Mouse (Mus musculus): ENCODE data around the gene Kcmf1.
"Not testable (repeated sequence)": the region's sequence is repeated elsewhere in the genome, so short reads cannot be mapped to it uniquely, and the experiment has no call there.

Kcmf1 gene

DNA sequence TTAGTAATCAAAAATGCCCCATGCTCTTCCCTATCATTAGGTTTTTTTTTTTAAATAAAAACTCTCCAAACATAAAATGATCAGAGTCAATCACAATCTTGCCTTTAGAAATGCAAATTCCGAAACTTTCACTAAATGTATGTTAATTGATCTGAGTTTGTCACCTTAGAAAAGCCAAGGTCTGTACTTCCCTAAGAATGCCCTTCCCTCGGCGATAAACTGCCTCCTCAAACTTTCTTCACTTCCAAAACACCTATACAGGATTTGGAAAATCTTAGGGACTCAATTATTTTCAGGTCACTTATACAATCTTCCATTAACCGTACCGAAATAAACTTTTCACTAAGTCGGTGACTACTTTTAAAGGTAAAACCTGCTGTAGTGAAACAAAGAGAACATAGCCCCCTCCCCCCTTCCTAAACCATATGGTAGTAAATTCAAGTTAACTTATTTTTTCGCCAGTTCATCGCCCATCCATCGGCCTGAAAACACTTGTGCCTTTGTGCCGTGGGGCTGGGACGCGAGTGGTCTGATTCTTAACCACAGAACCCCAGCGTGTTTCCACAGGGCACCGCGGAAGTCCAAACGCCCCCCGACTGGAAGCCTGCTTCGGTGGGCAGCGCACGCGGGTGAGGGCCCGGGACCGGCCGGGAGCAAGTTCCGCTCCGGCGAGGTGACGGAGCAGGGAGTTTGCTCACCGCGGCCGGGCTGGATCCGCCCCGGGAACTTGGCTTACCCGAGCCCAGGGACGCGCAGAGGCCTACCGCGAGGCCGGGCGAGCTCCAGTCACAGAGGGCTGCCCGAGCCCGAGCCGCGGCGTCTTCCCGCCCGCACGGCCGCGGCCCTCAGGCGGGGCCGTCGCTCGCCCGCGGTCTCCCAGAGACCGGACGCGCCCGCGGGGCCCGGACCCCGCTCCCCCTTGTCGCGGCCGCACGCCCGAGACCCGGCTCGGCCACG lies 1.3 kb downstream of the Kcmf1 start:
- peak; percentile 61 for DNase-seq

DNA sequence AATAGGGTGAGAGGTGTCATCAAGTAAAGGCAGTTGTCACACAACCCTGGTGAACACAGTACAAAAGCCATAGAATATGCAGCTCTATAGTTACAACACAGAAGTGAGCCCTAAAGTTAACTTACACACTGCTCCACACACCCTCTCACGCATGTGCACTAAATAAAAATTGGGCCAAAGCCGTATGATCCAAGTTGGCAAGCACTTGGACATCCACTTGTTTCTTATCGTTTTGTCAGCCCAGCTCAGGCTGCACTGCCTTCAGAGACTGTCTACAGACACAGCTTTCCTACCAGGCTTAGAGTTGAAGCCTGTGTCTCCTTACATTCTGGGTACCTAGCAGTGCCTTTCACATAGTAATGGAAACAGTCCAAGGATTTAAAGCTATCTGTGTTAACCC lies 4.8 kb downstream of the Kcmf1 start:
- DNase-seq = no peak

DNA sequence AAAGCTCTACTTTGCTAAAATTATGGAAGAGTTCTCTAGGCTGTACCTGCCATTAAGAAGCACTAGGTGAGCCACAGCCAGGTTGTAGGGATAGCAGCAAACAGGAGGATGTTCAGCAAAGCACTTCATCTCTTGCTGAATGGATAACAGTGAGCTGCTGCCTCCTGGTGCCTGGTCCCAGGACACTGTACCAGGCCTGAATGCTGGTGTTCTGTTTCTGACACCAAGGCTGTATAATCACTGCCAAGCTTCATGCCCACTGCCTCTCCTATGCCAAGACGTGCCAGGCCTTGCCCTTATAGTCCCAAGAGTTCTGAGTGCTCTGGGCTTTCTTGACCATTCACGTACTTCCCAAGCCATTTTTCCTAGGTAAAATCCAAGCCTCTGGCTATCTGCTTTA lies 8.5 kb downstream of the Kcmf1 start:
- no peak for DNase-seq

DNA sequence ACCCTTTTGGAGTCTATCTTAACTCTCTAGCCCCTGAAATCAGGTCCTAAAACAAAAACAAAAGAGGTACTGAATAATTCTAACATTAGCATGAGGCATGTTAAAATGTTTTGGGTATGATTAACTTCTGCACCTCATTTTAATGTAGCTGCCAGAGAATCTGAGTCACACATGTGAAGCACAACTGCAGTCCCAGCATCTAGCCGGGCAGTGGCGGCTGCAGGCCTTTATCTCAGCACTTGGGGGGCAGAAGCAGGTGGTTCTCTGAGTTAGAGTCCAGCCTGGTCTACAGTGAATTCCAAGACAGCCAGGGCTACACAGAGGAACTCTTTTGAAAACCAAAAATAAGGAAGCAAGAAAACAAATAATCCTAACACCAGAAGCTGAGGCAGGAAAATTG lies 11.1 kb downstream of the Kcmf1 start:
- no peak for DNase-seq

DNA sequence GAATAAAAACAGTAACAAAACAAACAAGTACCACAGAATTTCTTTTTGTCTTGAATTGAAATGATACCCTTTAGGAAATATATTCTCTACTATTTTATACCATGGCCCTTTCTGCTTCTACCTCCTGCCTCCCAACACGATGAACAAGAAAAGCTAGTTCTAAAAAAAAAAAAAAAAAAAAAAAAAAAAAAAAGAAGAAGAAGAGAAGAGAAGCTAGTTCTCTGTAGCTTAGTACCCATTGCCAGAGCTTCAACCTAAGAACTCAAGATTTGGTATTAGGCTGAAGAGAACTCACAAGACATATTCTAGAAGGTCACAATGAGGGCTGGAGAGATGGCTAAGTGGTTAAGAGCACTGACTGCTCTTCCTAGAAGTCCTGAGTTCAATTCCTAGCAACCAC lies 14.5 kb downstream of the Kcmf1 start:
- DNase-seq = no peak

DNA sequence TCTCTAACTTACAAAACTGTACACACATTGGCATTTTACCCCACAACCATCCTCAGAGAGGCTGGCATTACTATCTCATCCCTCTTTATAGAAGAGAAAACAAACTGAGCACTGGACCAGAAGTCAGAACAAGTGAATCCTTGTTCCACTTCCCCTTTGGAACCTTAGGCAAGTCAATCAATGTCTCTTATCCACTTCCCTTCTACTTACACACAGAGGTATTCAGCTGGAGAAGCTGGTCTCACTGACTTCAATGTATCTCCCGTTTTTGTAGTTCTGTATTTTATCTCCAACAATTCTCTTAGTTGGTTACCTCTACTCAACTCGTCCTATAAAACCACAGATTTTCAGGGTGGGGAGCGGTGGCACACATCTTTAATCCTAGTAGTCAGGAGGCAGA lies 15.0 kb downstream of the Kcmf1 start:
- no peak for DNase-seq

DNA sequence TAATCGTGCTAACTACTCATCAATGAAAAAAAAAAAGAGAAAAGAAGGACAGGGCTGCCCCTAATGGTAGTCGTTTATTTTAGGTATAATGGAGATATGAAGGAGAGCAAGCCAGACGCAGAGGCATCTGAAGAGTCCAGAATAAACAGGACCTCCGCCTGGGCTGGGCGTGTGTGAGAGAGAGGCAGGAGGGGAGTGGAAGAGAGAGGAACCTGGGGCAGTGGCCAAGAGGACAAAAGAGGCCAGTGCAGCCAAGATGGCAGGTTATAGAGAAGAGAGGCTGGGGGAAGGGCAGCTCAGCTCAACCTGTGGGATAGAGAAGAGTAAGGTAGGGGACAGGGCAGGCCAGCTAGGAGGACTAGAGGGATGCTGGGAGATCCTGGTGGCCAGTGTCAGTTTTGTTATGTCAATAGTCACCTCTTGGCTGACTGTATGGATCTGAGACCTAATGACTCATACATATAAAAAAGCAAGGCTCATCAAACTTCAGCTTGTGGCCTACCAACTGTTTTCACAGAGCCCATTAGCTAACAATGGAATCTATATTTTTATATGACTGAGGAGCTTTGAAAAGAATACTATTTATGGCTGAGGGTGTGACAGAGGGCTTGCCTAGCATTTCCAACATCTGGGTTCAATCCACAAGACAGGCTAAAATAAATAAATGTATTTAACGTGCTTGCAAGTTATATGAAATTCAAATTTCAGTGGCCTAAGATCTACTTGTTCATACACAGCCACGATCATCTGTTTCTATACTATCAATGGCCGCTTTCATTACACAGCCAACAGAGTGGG lies 16.9 kb downstream of the Kcmf1 start:
- no peak for DNase-seq

DNA sequence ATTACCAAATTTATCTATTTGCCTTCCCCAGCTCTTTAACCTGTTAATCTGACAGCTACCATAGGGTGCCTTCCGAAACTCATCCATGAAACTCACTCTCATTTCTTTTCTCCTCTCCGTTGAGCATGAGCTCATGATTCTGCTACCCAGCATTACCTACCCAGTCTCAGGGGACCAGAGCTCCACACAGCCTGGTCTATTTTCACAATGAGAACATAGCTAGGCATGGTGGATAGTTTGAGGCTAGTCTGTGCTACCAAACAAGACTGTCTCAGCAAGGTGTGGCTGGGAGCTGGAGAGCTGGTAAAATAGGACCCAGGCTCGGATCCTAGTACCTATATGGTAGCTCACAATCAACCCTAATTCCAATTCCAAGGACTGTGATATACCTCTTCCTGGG lies 17.6 kb downstream of the Kcmf1 start:
- no peak for DNase-seq

DNA sequence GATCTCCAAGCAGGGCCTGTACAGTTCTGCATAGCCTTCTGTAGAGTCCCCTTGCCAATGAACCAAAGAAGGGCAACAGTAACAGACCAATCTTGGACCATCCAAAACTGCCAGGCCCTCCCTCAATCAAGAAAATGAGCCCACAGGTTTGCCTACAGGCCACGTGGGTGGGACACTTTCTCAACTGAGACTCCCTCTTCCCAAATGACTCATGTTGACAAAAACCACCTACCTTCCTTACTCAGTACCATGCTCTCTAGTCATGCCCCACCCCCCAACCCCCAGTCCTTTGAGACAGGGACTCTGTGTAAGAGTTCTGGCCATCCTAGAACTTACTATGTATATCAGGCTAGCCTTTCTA lies 18.2 kb downstream of the Kcmf1 start:
- DNase-seq = no peak

DNA sequence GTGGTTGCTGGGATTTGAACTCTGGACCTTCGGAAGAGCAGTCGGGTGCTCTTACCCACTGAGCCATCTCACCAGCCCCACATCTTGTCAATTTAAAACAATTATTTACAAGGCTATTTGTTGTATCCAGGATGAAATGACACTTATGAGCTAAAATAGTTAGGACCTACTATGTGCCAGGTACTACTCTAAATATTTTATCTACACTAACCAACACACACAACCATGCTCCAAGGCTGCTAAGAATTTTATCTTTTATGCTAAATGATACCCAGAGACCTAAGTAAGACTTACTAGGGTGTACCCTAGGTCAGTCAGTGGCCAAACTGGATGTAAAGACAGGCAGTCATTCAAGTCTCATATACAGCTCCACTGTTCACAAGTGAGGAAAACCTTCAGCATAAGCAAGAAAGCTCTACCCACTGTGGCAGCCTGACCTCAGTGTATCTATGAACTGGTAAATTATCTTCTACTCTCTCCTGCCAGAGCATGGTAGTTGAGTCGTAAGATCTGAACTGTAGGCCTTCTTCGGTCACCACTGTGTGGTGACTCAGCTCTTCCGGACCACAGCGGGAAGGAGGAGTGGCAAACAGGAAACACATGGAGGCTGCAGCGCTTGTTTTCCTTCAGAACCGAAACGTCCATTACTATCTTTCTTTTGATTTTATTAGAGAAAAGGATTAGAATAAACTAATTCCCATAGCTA lies 18.7 kb downstream of the Kcmf1 start:
- DNase-seq = no peak

DNA sequence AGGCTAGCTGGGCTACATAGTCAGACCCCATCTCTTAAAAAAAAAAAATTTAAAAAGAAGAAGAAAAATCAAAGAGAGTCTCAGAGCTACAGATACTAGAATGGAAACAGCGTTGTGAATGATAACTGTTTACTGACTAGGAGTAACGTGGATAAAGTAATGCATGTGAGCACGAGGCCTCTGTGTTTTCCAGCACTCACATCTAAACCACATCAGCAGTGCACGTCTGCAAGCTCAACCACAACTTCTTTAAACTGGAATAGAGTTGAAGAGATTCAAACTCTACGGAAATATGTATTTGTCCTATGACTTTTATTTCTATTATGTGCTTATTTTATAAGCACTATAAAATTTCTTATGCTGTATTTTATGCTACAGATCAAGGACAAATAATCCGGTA lies 23.1 kb downstream of the Kcmf1 start:
- DNase-seq = no peak

DNA sequence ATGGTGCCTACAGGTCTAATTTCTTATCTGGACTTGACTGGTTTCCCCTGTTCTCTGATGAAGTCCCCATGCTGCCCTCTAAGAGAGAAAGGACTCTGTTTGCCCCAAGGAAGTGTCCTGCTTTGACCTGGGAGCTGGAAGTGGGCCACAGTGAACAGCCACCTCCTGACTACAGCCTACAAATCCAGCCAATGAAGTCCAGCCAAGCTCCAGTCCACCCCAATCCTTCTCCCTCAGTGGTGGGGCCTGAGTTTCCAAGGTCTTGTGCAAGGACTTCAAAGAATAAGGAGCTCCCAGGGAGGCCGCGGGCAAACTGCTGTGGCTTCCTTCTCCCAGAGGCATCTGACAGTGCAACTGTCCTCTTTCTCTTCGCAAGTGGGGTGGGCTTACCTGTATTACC lies 26.4 kb downstream of the Kcmf1 start:
- DNase-seq = peak; percentile 73

DNA sequence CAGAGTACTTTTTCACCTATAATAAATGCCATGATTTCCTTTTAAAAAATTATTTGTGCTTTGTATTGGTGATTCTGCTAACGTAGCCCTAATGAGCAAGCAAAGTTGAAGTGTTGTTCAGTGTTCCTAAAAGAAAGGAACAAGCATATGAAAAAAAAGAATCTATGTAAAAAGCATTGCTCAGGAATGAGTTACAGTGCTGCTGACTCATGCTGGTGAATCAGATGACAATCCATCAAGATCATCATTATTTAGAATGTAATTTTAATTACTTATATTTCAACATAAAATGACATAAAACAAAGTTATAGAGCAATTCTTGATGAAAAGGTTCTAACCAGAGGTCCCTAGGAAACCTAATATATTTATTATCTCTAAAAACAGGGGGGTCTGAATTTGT lies 27.5 kb downstream of the Kcmf1 start:
- no peak for DNase-seq

DNA sequence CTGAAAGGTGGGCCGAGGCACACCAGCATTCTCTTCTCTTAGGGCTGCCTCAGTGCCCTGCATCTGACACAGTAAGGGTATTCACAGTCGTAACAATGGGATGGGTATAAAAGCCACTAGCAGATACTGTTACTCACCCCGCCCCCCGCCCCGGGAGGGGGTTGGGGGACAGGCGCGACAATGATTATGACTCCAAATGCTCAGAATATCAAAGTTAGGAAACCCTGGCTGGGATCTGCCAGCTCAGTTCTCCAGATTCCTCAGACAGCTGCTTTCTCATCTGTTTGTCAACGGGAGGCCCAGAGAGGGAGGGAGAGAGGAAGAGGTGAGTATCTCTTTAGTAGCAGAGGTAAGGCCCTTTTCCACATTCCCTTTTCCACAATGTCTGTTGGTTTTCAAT lies 30.2 kb downstream of the Kcmf1 start:
- no peak for DNase-seq

DNA sequence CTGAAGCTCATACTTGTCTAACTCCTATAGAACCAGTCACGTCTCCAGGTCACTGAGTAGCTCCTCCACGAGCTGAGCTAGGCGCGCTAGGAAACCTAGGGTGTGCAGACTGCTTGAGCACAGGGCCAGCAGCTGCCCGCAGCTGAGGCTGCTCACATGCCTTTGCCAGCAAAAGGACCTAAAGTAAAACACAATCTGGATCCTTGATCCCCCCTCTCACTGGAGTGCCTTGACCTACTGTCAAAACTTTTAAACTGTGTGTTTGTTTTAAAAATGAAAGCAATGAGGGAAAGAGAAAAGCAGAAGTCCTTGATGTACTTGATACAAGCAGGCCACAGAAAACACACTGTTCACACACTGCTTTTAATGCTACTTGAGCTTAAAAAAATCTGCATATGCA lies 31.1 kb downstream of the Kcmf1 start:
- DNase-seq = peak; percentile 42

DNA sequence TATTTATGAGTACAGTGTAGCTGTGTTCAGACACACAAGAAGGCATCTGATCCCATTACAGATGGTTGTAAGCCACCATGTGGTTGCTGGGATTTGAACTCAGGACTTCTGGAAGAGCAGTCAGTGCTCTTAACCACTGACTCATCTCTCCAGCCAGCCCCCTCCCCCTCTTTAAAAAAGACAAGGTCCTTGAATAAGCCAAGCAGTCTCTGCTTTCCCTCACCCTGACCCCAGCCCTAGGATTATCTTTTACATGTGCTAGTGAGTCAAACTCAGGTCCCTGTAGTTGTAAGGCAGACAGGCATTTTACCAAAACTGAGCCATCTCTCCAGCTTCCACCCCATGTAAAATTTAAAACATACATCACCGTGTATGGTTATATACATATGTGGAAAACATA lies 32.0 kb downstream of the Kcmf1 start:
- no peak for DNase-seq

DNA sequence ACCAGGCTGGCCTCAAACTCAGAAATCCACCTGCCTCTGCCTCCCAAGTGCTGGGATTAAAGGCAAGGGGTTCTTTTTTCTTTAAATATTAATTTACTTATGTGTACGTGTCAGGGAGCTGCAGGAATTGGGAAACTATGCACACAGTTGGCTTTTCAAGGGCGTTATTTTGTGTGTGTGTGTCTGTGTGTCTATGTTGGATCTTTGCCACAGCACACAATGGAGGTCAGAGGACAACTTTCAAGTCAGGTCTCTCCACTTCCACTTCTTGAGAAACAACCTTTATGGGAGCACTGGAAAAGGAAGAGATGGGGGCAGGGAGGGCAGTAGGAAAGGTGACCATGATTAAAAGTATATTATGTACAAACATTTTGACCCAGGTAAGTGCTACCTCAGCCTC lies 33.5 kb downstream of the Kcmf1 start:
- DNase-seq = peak; percentile 57

DNA sequence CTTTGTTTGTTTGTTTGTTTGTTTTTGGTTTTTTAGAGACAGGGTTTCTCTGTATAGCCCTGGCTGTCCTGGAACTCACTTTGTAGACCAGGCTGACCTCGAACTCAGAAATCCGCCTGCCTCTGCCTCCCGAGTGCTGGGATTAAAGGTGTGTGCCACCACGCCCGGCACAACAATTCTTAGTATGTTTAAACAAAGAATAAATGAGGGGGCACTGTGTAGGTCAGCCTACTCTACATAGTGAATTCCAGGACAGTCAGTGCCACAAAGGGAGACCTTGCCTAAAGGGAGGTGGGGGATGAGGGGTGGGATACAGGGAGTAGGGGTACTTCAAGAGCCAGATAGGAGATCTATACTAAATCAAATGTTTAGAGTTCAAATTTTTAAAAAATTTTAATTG lies 37.1 kb downstream of the Kcmf1 start:
- not testable (repeated sequence) for DNase-seq

DNA sequence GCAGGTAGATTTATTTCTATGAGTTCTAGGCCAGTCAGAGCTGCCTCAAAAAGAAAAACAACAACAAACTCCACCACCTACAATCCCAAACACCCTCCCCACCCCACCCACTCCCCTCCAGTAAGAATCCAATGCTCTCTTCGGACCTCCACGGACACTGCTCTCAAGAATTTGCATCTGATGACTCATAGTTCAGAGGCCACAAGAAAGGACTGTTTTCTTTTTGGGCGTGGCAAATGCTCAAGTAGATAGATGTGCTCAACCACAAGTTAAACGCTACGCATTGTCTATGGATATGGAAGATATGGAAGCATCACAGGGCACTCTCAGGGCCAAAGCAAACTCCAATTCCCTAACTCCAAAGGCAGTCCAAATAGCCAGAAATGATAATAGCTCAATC lies 45.5 kb downstream of the Kcmf1 start:
- DNase-seq = no peak

DNA sequence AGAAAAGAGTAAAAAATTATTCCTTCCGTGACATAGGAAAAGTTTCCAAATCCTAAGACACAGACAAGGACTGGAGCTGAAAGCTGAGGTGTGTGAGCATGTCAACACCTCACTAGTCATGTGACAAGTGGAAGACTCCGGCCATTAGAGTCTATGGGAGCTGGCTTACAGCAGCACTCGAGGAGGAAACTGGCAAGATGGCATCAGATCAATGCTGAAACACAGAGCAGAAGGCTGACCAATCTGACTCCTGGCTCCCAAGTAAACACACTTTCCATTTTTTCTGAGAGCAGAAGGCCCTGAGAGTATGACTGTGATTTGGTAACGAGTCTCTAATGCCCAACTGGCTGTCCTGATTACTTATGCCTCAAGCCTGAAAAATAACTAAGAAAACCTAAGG lies 47.6 kb downstream of the Kcmf1 start:
- no peak for DNase-seq

DNA sequence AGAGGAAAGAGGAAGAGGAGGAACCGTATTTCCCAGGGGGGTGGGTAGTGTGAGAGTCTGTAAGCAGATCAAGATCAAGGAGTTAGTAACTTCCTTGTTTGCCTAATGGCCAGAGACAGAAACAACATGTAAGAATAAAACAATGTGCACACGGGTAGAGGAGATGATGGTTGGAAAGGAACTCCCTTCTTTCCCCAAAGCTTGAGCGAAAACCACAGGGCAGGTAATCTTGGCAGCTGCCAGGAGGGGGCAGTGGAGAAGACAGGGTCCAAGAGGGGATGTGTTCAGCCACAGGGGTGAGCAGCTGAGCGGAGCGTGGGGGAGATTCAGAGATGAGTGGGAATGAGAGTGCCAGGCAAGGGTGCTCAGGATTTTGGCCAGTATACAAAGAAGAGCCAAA lies 48.1 kb downstream of the Kcmf1 start:
- peak; percentile 51 for DNase-seq

DNA sequence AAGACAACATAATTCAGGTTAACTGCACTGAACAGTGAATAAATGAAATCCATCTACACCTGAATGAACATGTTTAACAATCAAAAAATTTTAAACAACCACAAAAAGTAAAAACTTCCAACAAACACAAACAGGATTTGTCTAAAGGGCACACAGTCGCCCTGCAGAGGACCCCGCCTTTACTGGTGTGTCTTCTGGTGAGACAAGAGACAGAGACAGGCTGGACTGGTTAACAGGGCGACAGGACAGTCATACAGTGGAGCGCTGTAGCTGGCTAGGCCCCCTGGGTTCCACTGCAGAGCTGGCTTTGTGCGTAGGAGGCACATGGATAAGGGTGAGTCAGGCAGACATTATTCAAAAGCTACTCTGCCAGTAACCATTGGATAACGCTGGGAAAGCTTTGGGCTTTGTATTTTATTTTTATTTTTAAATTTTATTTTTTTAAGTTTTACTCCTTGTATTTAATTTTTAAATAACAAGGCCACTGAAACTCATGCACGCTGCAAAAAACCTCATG lies 57.7 kb downstream of the Kcmf1 start:
- no peak for DNase-seq
